ENCODE assay signal across 16 mouse cellular contexts in genomic region chr2:30643422-30643821, GRCm38 (mm10). TPM values are rescaled to one million over a fixed set of nuclear protein-coding genes. Genes with fewer than 3 reads are reported as not detected.
DNase-seq lines count a peak whose midpoint lies in the region; ATAC-seq and TF ChIP-seq lines count a peak whose summit lies in the region.
"Had no signal": no experiment of that assay in that cellular context is flagged by ENCODE, and none has a peak within 500 bp of the region (broad histone marks: within the 10 kb centered on the region; RNA-seq: fewer than 3 reads in every experiment).

No protein-coding gene starts in this region.

- H3K27me3 ChIP-seq in intestine, embryonic 14.5 days (replicated peaks; ENCODE audit: control insufficient read depth, insufficient read depth, low read length) = no peaks in the 10 kb centered on the region
- H3K27me3 ChIP-seq in intestine, postnatal 0 days (replicated peaks; ENCODE audit: control insufficient read depth, insufficient read depth, low read length) = no peaks in the 10 kb centered on the region
- H3K27me3 ChIP-seq in forebrain, embryonic 14.5 days (replicated peaks; ENCODE audit: control insufficient read depth, insufficient read depth, low read length) = no peaks in the 10 kb centered on the region
- H3K27me3 ChIP-seq in intestine, embryonic 16.5 days (replicated peaks; ENCODE audit: control insufficient read depth, insufficient read depth, low read length) = no peaks in the 10 kb centered on the region
- H3K27me3 ChIP-seq: heart, embryonic 15.5 days had no signal

- H3K4me1 ChIP-seq in intestine, embryonic 14.5 days (replicated peaks; ENCODE audit: control insufficient read depth, insufficient read depth, low read length) = peaks cover 42% of the 10 kb centered on the region
- H3K4me1 ChIP-seq in intestine, postnatal 0 days (replicated peaks; ENCODE audit: control insufficient read depth, insufficient read depth, low read length) = no peaks in the 10 kb centered on the region; the same call in 1 of the 2 replicates
- peaks cover 36% of the 10 kb centered on the region for H3K4me1 ChIP-seq in forebrain, embryonic 14.5 days (ENCODE audit: control insufficient read depth, insufficient read depth, low read length)
- H3K4me1 ChIP-seq in intestine, embryonic 16.5 days (ENCODE audit: control insufficient read depth, insufficient read depth, low read length) = peaks cover 40% of the 10 kb centered on the region

- no peak overlapping the region for H3K4me3 ChIP-seq in intestine, embryonic 14.5 days (ENCODE audit: low read depth, low read length)
- no peak overlapping the region for H3K4me3 ChIP-seq in intestine, postnatal 0 days (ENCODE audit: low read depth, low read length)
- H3K4me3 ChIP-seq in forebrain, embryonic 14.5 days (ENCODE audit: low read depth, low read length) = no peak overlapping the region
- H3K4me3 ChIP-seq in intestine, embryonic 16.5 days (ENCODE audit: low read length) = no peak overlapping the region
- H3K4me3 ChIP-seq: heart, embryonic 15.5 days had no signal

- H3K4me2 ChIP-seq in intestine, embryonic 14.5 days (ENCODE audit: low read length) = no peak overlapping the region
- H3K4me2 ChIP-seq in intestine, postnatal 0 days (replicated peaks; ENCODE audit: low read depth) = no peak overlapping the region
- H3K4me2 ChIP-seq in forebrain, embryonic 14.5 days (ENCODE audit: low read length) = no peak overlapping the region
- H3K4me2 ChIP-seq in intestine, embryonic 16.5 days (ENCODE audit: low read depth, low read length) = no peak overlapping the region
- H3K4me2 ChIP-seq: heart, embryonic 15.5 days had no signal

- no peaks in the 10 kb centered on the region for H3K36me3 ChIP-seq in intestine, embryonic 14.5 days (ENCODE audit: control insufficient read depth, insufficient read depth, low read length)
- no peaks in the 10 kb centered on the region for H3K36me3 ChIP-seq in intestine, postnatal 0 days (ENCODE audit: control insufficient read depth, insufficient read depth)
- no peaks in the 10 kb centered on the region for H3K36me3 ChIP-seq in forebrain, embryonic 14.5 days (ENCODE audit: control insufficient read depth, insufficient read depth, low read length)
- no peaks in the 10 kb centered on the region for H3K36me3 ChIP-seq in intestine, embryonic 16.5 days (ENCODE audit: control insufficient read depth, insufficient read depth, low read length)
- H3K36me3 ChIP-seq: heart, embryonic 15.5 days had no signal

- no peak overlapping the region for H3K9ac ChIP-seq in intestine, embryonic 14.5 days (ENCODE audit: low read length)
- no peak overlapping the region for H3K9ac ChIP-seq in intestine, postnatal 0 days (ENCODE audit: low read depth, low read length)
- no peak overlapping the region for H3K9ac ChIP-seq in forebrain, embryonic 14.5 days (ENCODE audit: low read length)
- no peak overlapping the region for H3K9ac ChIP-seq in intestine, embryonic 16.5 days (ENCODE audit: low read depth, low read length)
- H3K9ac ChIP-seq: heart, embryonic 15.5 days; liver, embryonic 14.5 days had no signal

- H3K9me3 ChIP-seq in intestine, embryonic 14.5 days (ENCODE audit: control insufficient read depth, low read length) = no peaks in the 10 kb centered on the region
- H3K9me3 ChIP-seq in intestine, postnatal 0 days (ENCODE audit: control insufficient read depth) = no peaks in the 10 kb centered on the region
- H3K9me3 ChIP-seq in forebrain, embryonic 14.5 days (replicated peaks; ENCODE audit: control insufficient read depth, low read length) = no peaks in the 10 kb centered on the region
- H3K9me3 ChIP-seq in intestine, embryonic 16.5 days (ENCODE audit: control insufficient read depth, low read length) = no peaks in the 10 kb centered on the region
- H3K9me3 ChIP-seq: heart, embryonic 15.5 days had no signal

- DNase-seq in intestine, embryonic 14.5 days (ENCODE audit: low spot score) = no peak
- peak; percentile 38 for DNase-seq in R1 (ENCODE audit: low read depth, low spot score)
- no peak for DNase-seq in forebrain, embryonic 14.5 days (ENCODE audit: low spot score)
- DNase-seq in adrenal gland, adult 8-10 months = no peak
- DNase-seq in spleen, adult 18-20 months = no peak
- DNase-seq in spleen, postnatal 36 days (ENCODE audit: low spot score in 2 of 2) = no peak
- DNase-seq: cerebellum, adult 8-10 months; embryo, embryonic 11 days; kidney, postnatal 10 days; lung, postnatal 10 days had no signal

- no peak for TF ChIP-seq CTCF in intestine, postnatal 0 days (IDR thresholded peaks at IDR 0.05; ENCODE audit: low read depth)

- 75% methylated on average over 7 of the region's 7 CpGs for WGBS in intestine, embryonic 14.5 days
- 78% methylated on average over 7 of the region's 7 CpGs for WGBS in intestine, postnatal 0 days
- WGBS in forebrain, embryonic 14.5 days = 80% methylated on average over 7 of the region's 7 CpGs
- 68% methylated on average over 7 of the region's 7 CpGs for WGBS in intestine, embryonic 16.5 days

- ATAC-seq in intestine, embryonic 14.5 days (replicated peaks; ENCODE audit: low FRiP score, low TSS enrichment, low read depth) = no peak
- ATAC-seq in intestine, postnatal 0 days = no peak
- no peak for ATAC-seq in forebrain, embryonic 14.5 days
- no peak for ATAC-seq in intestine, embryonic 16.5 days
- ATAC-seq: activated CD4-positive, CD25-positive, alpha-beta regulatory T cell, adult 4 months; CD4-positive, CD25-positive, alpha-beta regulatory T cell, adult 4 months had no signal

- H3K27ac ChIP-seq in intestine, embryonic 14.5 days (ENCODE audit: low read depth) = peak overlapping the region; percentile 18; the same call in 1 of the 2 replicates
- H3K27ac ChIP-seq in intestine, postnatal 0 days (ENCODE audit: low read depth, low read length) = no peak overlapping the region
- peak overlapping the region; percentile 14; the same call in 1 of the 2 replicates for H3K27ac ChIP-seq in forebrain, embryonic 14.5 days (ENCODE audit: low read depth, low read length)
- H3K27ac ChIP-seq in intestine, embryonic 16.5 days (ENCODE audit: low read length) = peak overlapping the region; percentile 21; the same call in 1 of the 2 replicates
- H3K27ac ChIP-seq: heart, embryonic 15.5 days; liver, embryonic 14.5 days had no signal

RNA-seq across cellular contexts. Expression of gene Cstad, which starts 48.6 kb away (rescaled TPM):
- 0.99 and 1.1 TPM in 2 replicates for polyA plus RNA-seq in intestine, embryonic 14.5 days (2014; fragmentation: Nextera tagmentation; extraction: Ambion mirVana)
- polyA plus RNA-seq in intestine, postnatal 0 days (2015; fragmentation: Nextera tagmentation; extraction: Ambion mirVana) = 0.53 and 0.63 TPM in 2 replicates
- polyA plus RNA-seq in forebrain, embryonic 14.5 days (2014; fragmentation: Nextera tagmentation; extraction: Ambion mirVana) = 0.64 and 1.2 TPM in 2 replicates
- 0.58 and 0.99 TPM in 2 replicates for polyA plus RNA-seq in intestine, embryonic 16.5 days (2015; fragmentation: Nextera tagmentation; extraction: Ambion mirVana)
- total RNA-seq in adrenal gland, adult 8-10 months (2022) = 1 to 10 TPM in 3 of 4 experiments, under 1 TPM in 1; 0.81 to 7.0 (median 4.1) TPM
